Mouse (Mus musculus): ENCODE results near the gene Stxbp2.
A peak's percentile ranks its signal among the peaks of the same experiment; 100 is the strongest.

Stxbp2 gene

GRCm38 (mm10) chr8:3682435-3682834, 51.7 kb downstream of the Stxbp2 start:
- peak in 1 of 2 experiments; percentile 52 for DNase-seq (ENCODE audit: low spot score in 2 of 2)

- DNase-seq (ENCODE audit: low spot score in 2 of 2): peak in 1 of 2 experiments; percentile 71
These were observed 52.8 kb downstream of the Stxbp2 start for GRCm38 (mm10) chr8:3683408-3684176.

GRCm38 (mm10) chr8:3684530-3684929, 53.8 kb downstream of the Stxbp2 start:
- no peak for DNase-seq (ENCODE audit: low spot score in 2 of 2)

GRCm38 (mm10) chr8:3685422-3685821, 54.7 kb downstream of the Stxbp2 start:
- no peak for DNase-seq (ENCODE audit: low spot score in 2 of 2)

- DNase-seq (ENCODE audit: low spot score in 2 of 2): no peak
These were observed 56.8 kb downstream of the Stxbp2 start for GRCm38 (mm10) chr8:3687537-3687936.

- no peak for DNase-seq (ENCODE audit: low spot score in 2 of 2)
These were observed 60.0 kb downstream of the Stxbp2 start for GRCm38 (mm10) chr8:3690774-3691173.
